Mouse (Mus musculus) T-cell, adult 2 months (primary cell): ENCODE results near the gene Sema7a.

ENCODE experiments used
- DNase-seq: peaks from one replicate; pipeline ENCODE4 v3.0.0; 2022; ENCODE audit warnings: low spot score

The Sema7a gene

GRCm38 (mm10) chr9:58011027-58011426, 71.1 kb downstream of the Sema7a start:
- no peak for DNase-seq

GRCm38 (mm10) chr9:58011552-58011951, 71.6 kb downstream of the Sema7a start:
- DNase-seq = no peak
